Mouse (Mus musculus) limb, embryonic 10.5 days (tissue): Measurements from ENCODE around the gene Necab2. TPM values are rescaled to one million over a fixed set of nuclear protein-coding genes. Genes with fewer than 3 reads are reported as not detected.

Source experiments
- DNase-seq: peaks from one replicate; pipeline ENCODE4 v3.0.0-alpha.2; 2017; ENCODE audit warnings: low spot score
- H3K27ac ChIP-seq: fragments of 300-500 bp; sonication (generic); 2 replicates; pipeline ENCODE4 v1.5.1; 2016; ENCODE audit warnings: mild to moderate bottlenecking
- H3K27me3 ChIP-seq: fragments of 300-500 bp; sonication (generic); 2 replicates; pipeline ENCODE4 v1.6.1; 2016; ENCODE audit warnings: low read depth, mild to moderate bottlenecking; ENCODE audit not compliant: poor library complexity, severe bottlenecking
- H3K36me3 ChIP-seq: fragments of 300-500 bp; sonication (generic); 2 replicates; pipeline ENCODE4 v1.6.1; 2016; ENCODE audit warnings: mild to moderate bottlenecking, moderate library complexity
- H3K4me1 ChIP-seq: fragments of 300-500 bp; sonication (generic); 2 replicates; pipeline ENCODE4 v1.6.1; 2016
- H3K4me3 ChIP-seq: fragments of 300-500 bp; sonication (generic); 2 replicates; pipeline ENCODE4 v1.5.1; 2016; ENCODE audit warnings: mild to moderate bottlenecking, moderate library complexity
- H3K9me3 ChIP-seq: fragments of 300-500 bp; sonication (generic); replicated peaks from 2 replicates; pipeline ENCODE4 v1.6.1; 2016; ENCODE audit warnings: mild to moderate bottlenecking
- WGBS: fragments of 180-500 bp; shearing (Covaris S2); methylation state at CpG from one replicate; pipeline ENCODE4 v1.1.7; 2016; 5-methylcytosine and 5-hydroxymethylcytosine counted together
- polyA plus RNA-seq: library from polyadenylated mRNA; unstranded; fragments of >200 nt; fragmentation: Nextera tagmentation; extraction: Ambion mirVana; gene quantifications from 2 replicates; pipeline ENCODE4 v1.2.1, GENCODE M21; 2016

Gene Necab2
- polyA plus RNA-seq, 1 experiment from 2014 or later, result 4.2 TPM

DNA sequence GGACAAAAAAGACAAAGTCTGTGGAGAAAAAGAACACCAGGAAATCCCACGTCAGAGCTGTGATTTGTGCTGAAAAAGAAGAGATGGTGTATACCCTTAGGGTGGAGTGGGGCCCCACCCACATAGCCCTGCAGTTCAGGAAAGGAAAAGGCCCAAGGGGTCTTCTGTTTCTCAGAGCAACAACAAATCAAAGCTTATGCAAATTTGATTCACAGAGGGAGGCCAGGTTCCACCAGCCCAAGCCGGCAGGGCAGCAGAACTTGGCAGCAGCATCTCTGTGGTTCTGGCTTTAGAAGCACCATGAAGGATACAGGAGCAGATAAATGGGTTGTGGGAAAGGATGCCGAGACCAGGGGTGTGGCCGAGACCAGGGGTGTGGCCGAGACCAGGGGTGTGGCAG lies 32.2 kb downstream of the Necab2 start:
- no peak for DNase-seq
- 18% methylated on average over 5 of the region's 5 CpGs for whole genome bisulfite sequencing
- Histone ChIP-seq H3K27me3 (no peaks in the 10 kb centered on the region), H3K36me3 (no peaks in the 10 kb centered on the region), H3K4me1 (peaks cover 4% of the 10 kb centered on the region; the same call in 1 of the 2 replicates), H3K27ac (no peak overlapping the region), H3K4me3 (no peak overlapping the region), H3K9me3 (no peaks in the 10 kb centered on the region)

DNA sequence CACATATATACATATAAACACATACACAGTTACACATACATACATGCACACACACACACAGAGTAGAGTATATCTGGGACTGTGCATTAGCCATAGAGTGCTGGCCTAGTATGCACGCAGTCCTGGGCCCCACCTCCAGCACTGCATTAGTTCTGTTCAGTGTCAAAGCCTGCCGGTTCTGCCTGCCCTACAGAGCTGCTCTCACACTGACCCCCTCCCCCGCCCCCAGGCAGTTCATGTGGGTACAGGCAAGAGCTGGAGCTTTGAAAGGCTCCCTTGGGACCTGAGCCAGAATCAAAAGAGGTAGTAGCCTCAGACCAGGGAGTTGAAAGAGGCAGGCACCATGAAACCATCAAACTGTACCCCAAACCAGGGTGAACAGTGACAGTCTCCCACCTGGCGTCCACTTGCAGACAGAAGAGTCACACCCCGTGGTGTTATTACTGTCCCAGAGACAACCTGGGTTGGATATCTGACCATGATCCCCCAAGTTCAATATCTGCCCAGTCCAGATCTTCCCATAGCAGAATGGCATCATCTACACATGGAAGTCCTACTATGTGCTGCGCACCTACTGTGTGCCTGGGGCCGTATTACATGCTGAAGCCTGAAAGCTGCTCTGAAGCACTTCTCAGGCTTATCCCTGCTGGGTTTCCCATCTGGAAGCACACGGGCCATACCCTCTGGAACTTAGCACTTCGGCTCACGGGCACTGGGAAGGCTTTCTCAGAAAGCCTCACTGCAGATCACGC lies 37.8 kb downstream of the Necab2 start:
- Histone ChIP-seq H3K36me3 (no peaks in the 10 kb centered on the region), H3K27me3 (no peaks in the 10 kb centered on the region), H3K9me3 (no peaks in the 10 kb centered on the region), H3K27ac (no peak overlapping the region), H3K4me3 (no peak overlapping the region), H3K4me1 (0 out of 2 replicates have a peak, but pooled peaks cover 3% of the 10 kb centered on the region)
- DNase-seq, result no peak
- WGBS, result 84% methylated on average over 11 of the region's 11 CpGs

DNA sequence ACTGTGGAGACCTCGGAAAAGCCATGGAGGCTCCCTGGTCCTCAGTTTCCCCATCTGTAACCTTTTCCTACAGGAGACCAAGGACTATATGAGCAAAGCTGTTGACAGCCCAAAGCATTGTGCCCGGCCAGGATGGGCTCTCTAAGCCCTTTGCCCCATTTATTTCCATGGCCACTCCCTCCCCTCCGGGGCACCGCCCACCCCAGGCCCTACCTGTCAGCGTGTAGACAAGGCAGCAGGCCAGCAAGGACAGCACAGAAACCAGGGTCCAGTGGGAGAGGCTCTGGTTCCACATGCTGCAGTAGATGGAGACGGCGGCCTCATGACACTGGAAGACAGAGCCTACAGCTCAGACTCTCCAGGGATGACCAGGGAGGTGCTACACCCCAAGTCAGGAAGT lies 40.6 kb downstream of the Necab2 start:
- DNase-seq, result no peak
- H3K4me1 ChIP-seq, result peaks cover 22% of the 10 kb centered on the region
- WGBS, result 84% methylated on average over 7 of the region's 7 CpGs

DNA sequence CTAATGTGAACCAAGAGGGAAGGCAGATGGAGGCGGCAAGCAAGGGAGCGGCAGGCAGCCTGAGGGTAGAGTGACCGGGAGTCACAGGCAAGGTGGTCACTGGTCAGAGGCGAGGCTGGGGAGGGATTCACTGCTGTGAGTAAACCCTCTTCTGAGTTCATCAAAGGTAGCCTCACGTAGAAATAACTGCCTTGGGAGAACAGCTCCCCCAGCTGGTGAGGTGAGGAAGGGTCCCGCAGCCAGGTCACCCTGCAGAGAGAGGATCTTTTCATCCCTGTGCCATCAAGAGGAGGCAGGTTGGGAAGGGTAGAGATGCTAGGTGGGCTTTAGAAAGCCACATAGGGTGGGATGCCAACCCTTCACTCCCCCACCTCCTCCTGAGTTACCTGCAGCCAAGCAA lies 50.3 kb downstream of the Necab2 start:
- Histone ChIP-seq H3K27ac (peak overlapping the region; percentile 25; the same call in 1 of the 2 replicates), H3K9me3 (no peaks in the 10 kb centered on the region), H3K4me1 (peaks cover 51% of the 10 kb centered on the region), H3K27me3 (peaks cover 14% of the 10 kb centered on the region; the same call in 1 of the 2 replicates), H3K4me3 (no peak overlapping the region), H3K36me3 (no peaks in the 10 kb centered on the region)
- DNase-seq, result peak; percentile 46
- 24% methylated on average over 6 of the region's 6 CpGs for WGBS

More for the DNA sequence above, 40.6 kb downstream of the Necab2 start:
- Histone ChIP-seq H3K4me3 (no peak overlapping the region), H3K9me3 (no peaks in the 10 kb centered on the region), H3K27me3 (peaks cover 11% of the 10 kb centered on the region; the same call in 1 of the 2 replicates), H3K36me3 (no peaks in the 10 kb centered on the region), H3K27ac (no peak overlapping the region)

DNA sequence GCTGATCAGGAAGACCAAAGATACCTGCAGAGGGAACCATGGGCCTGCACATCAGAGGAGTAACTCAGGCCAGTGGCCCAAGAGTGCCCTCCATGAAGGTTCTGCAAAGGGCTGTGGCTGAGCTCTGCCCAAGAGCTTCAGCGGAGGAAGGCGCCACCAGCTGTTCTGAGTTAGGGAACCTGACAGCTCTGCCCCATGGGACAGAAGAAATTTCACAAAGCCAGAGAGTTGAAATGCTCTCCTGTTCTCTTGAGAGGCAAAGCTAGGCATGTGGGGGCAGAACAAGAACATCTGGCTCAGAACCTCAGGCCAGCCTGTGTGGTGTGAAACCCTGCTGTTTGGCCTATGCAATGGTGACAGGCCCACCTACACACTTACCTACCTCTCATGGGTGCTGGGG lies 53.3 kb downstream of the Necab2 start:
- 84% methylated on average over 2 of the region's 2 CpGs for WGBS
- H3K4me1 ChIP-seq, result peaks cover 75% of the 10 kb centered on the region
- 0 out of 2 replicates have a peak overlapping the region, but pooled peaks have one; percentile 16 for H3K27ac ChIP-seq
- H3K9me3 ChIP-seq, result no peaks in the 10 kb centered on the region
- no peaks in the 10 kb centered on the region; the same call in 1 of the 2 replicates for H3K36me3 ChIP-seq
- no peak for DNase-seq
- H3K27me3 ChIP-seq, result peaks cover 11% of the 10 kb centered on the region; the same call in 1 of the 2 replicates
- H3K4me3 ChIP-seq, result no peak overlapping the region

DNA sequence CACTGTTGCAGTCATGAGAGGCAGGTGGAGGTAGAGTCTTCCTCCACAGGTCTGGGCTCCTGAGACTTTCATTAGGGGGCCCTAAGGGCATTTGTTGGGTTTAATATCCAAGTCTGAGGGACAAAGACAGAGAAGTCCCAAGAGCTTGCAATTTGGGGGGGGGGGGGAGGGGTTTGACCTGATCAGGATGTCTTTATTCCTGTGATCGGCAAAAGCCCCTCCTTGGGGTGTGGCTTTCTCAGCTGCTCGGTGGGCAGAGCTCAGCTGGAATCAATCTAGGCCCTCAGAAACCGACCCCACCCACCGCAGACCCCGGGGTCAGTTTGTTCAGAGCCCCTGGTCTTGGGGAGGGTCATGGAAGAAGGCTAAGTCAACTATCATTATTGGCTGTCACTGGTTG lies 55.1 kb downstream of the Necab2 start, which contains the start of gene Slc38a8:
Gene Slc38a8 (minus strand): TSS at position 101 of the 400 bp plus-strand sequence.
- WGBS, result 13% methylated on average over 5 of the region's 5 CpGs
- Histone ChIP-seq H3K27ac (peak within 1 kb of the TSS; percentile 74), H3K4me1 (peaks cover 78% of the 10 kb centered on the region), H3K4me3 (no peak within 1 kb of the TSS), H3K27me3 (peaks cover 11% of the 10 kb centered on the region; the same call in 1 of the 2 replicates), H3K36me3 (peaks cover 15% of the 10 kb centered on the region), H3K9me3 (no peaks in the 10 kb centered on the region)
- DNase-seq, result no peak

DNA sequence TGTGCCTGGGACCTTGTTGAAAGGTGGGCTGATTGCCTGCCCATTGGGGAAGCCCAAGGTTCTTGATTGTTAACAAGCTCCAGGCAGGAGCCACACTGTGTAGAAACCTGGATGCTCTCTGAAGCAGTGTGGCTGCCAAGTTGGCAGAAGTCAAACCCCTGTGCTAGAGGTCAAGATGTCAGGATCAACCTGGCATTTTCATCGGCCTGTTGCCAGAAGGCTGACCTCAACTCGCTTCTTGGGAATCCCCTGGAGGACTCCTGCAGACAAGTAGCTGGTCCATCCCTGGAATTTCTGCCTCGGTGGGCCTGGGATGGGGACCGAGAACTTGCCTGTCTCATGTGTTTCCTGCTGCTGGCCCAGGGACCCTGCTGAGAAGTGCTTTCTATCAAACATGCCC lies 55.6 kb downstream of the Necab2 start:
- Histone ChIP-seq H3K4me1 (peaks cover 72% of the 10 kb centered on the region), H3K36me3 (peaks cover 19% of the 10 kb centered on the region), H3K27ac (peak overlapping the region; percentile 74), H3K4me3 (no peak overlapping the region), H3K9me3 (no peaks in the 10 kb centered on the region), H3K27me3 (peaks cover 10% of the 10 kb centered on the region; the same call in 1 of the 2 replicates)
- no peak for DNase-seq
- 33% methylated on average over 4 of the region's 4 CpGs for WGBS

DNA sequence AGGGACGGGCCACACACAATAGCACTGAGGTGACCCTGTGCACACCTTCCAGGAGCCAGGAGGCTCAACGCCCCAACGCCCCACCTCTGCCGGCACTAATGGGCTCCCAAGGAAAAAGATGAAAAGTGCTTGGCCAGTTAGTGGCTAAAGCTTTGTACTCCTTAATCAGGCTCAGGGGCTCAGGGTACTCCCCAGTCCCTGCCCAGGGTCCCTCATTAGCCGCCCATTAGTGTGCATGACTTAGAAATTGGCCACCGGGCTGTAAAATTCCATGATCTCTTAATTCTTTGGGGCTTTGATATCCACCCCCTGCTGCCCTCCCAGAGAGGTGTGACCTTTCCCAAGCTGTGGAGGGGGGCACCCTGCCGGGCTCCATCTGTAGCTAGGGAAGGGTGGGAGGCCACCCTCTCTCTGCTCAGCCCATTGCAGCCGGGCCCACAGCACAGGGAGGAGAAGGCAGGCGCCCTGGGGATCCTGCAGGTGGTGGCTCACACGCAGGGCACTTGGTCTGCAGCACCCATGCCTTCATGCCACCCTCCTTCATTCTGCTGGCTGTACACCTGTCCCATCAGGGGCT lies 56.8 kb downstream of the Necab2 start:
- 21% methylated on average over 10 of the region's 10 CpGs for WGBS
- peaks cover 8% of the 10 kb centered on the region; the same call in 1 of the 2 replicates for H3K27me3 ChIP-seq
- DNase-seq, result no peak
- H3K4me1 ChIP-seq, result peaks cover 62% of the 10 kb centered on the region
- H3K9me3 ChIP-seq, result no peaks in the 10 kb centered on the region
- peak overlapping the region; percentile 74; the same call in 1 of the 2 replicates for H3K27ac ChIP-seq
- H3K36me3 ChIP-seq, result peaks cover 30% of the 10 kb centered on the region
- H3K4me3 ChIP-seq, result no peak overlapping the region

DNA sequence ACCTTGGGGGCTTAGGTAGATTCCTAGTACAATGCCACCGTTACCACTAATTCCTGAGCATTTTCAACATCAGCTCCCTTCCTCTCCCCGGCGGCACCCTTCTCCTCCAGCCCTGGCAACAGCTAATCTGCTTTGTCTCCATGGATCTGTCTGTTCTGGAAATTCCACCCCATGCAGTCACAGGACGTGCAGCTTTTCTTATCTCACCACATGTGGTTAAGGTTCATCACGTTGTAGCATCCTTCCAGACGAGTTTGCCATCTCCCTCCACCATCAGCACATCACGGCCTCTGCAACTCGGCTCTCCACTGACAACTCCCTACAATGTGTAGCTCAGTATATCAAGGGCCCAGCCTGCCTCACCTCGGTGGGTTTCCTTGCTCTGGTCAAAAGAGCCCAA lies 59.0 kb downstream of the Necab2 start:
- H3K36me3 ChIP-seq, result peaks cover 52% of the 10 kb centered on the region
- H3K27ac ChIP-seq, result no peak overlapping the region
- H3K9me3 ChIP-seq, result no peaks in the 10 kb centered on the region
- no peak for DNase-seq
- 56% methylated on average over 9 of the region's 9 CpGs for WGBS
- no peak overlapping the region for H3K4me3 ChIP-seq
- peaks cover 50% of the 10 kb centered on the region for H3K4me1 ChIP-seq
- peaks cover 8% of the 10 kb centered on the region; the same call in 1 of the 2 replicates for H3K27me3 ChIP-seq

DNA sequence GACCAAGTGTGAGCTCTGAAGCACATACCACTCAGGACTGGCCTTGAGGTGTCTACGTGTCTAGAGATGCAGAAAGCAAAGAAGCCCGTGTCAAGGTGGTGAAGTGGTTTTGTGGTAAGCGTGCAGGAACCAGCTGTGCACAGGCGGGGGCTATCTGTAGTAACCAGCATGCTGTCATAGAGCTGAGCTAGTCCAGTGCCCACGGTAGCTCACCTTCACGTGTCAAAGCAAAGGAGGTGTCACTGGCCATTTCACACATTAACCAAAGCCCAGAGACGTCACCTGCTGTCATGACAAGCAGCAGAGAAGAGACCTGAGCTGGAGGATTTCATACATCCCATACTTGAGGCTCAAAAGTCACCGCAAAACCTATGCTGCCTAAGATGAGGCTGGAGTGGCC lies 59.6 kb downstream of the Necab2 start:
- Histone ChIP-seq H3K4me3 (no peak overlapping the region), H3K27ac (no peak overlapping the region), H3K36me3 (peaks cover 58% of the 10 kb centered on the region), H3K4me1 (peaks cover 44% of the 10 kb centered on the region), H3K27me3 (peaks cover 4% of the 10 kb centered on the region; the same call in 1 of the 2 replicates), H3K9me3 (no peaks in the 10 kb centered on the region)
- WGBS, result 81% methylated on average over 8 of the region's 8 CpGs
- no peak for DNase-seq

DNA sequence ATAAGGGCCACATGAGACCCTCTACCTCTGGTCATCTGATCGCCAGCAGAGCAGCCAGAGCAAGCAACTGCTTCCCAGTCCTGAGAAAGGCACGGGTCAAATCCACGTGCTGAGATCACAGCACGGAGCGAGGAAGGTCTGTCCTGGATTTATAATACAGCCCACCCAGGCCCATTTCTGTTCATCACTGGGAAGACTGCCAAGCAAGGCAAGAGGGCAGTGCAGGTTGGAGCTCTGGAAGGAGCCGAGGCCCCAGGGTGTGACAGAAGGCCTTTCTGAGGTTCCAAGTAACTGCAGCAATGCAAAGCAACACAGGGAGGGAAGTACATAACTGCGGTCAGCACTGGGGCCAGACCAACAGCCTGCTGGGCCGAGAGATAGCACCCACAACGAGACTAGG lies 64.0 kb downstream of the Necab2 start:
- DNase-seq, result no peak
- H3K36me3 ChIP-seq, result peaks cover 98% of the 10 kb centered on the region

DNA sequence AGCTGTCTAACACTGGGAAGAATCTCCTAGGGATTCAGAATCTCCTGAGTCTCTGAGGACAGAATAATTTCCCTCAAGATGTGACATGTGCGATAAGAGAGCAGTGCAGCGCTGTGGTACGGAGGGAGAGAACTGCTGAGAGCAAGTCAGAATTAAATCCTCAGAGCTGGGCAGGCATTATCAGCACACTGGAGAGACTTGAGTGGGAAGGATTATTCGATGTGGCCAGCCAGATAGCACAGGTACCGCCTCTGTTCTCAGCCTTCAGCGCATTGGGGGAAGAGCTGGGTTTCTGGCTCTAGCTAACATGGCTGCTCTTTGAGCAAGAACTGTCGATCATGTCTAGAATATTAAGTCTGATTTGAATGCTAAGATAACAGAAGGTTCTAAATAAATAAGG lies 65.2 kb downstream of the Necab2 start:
- no peak for DNase-seq
- H3K27ac ChIP-seq, result no peak overlapping the region
- H3K9me3 ChIP-seq, result no peaks in the 10 kb centered on the region
- no peaks in the 10 kb centered on the region for H3K4me1 ChIP-seq
- no peak overlapping the region for H3K4me3 ChIP-seq
- no peaks in the 10 kb centered on the region for H3K27me3 ChIP-seq
- H3K36me3 ChIP-seq, result peaks cover 98% of the 10 kb centered on the region
- 94% methylated on average over 7 of the region's 7 CpGs for WGBS

More for the DNA sequence above, 64.0 kb downstream of the Necab2 start:
- WGBS, result 93% methylated on average over 9 of the region's 9 CpGs
- no peaks in the 10 kb centered on the region for H3K9me3 ChIP-seq
- peaks cover 4% of the 10 kb centered on the region; the same call in 1 of the 2 replicates for H3K4me1 ChIP-seq
- no peak overlapping the region for H3K4me3 ChIP-seq
- H3K27me3 ChIP-seq, result no peaks in the 10 kb centered on the region
- H3K27ac ChIP-seq, result no peak overlapping the region

DNA sequence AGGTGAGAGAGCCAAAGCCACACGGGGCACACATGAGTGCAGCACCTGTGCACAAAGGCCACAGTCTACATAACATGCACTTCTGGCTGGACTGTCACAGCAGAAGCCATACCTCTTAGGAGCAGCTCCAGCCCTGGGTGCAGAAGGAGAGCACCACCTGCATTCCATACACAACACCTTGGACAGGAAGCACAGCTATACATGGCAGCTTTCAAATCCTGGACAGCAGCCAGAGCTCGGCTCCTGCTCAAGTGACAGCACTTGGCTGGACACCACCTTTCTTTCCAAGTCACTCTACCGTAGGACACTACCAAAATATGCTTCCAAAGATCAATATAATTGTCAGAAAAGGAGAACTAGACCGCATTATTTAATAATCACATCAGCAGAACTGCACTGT lies 66.9 kb downstream of the Necab2 start:
- H3K27me3 ChIP-seq, result no peaks in the 10 kb centered on the region
- H3K4me3 ChIP-seq, result no peak overlapping the region
- no peaks in the 10 kb centered on the region for H3K9me3 ChIP-seq
- H3K36me3 ChIP-seq, result peaks cover 100% of the 10 kb centered on the region
- 96% methylated on average over 4 of the region's 4 CpGs for WGBS
- no peak for DNase-seq
- no peaks in the 10 kb centered on the region for H3K4me1 ChIP-seq
- no peak overlapping the region for H3K27ac ChIP-seq
